Mouse (Mus musculus): ENCODE measurements at regions not wholly inside any gene's neighbourhood (a gene's known extent, or its start where the extent isn't known, plus 50 kb on each side); places are given as distances from the start of the nearest gene placed in this dataset.
A peak's percentile ranks its signal among the peaks of the same experiment; 100 is the strongest.
"Not testable (repeated sequence)": the region's sequence is repeated elsewhere in the genome, so short reads cannot be mapped to it uniquely, and the experiment has no call there.

GRCm38 (mm10) chrX:97141170-97142085, 69.0 kb downstream of the Pgr15l start:
- 0 out of 2 replicates have a peak overlapping the region, but pooled peaks have one; percentile 11 for H3K4me3 ChIP-seq (replicated peaks; ENCODE audit: low read length)
- H3K36me3 ChIP-seq (ENCODE audit: control insufficient read depth, insufficient read depth, low read length); H3K4me1 ChIP-seq (ENCODE audit: control insufficient read depth, insufficient read depth, low read length); H3K9me3 ChIP-seq (replicated peaks; ENCODE audit: control insufficient read depth, low read length); ATAC-seq (ENCODE audit: insufficient read depth, low FRiP score); H3K27me3 ChIP-seq (ENCODE audit: control insufficient read depth, insufficient read depth, low read length); H3K27ac ChIP-seq (ENCODE audit: low read length); H3K9ac ChIP-seq (ENCODE audit: low read length): not testable (repeated sequence)
- peak overlapping the region; percentile 21; the same call in 1 of the 2 replicates for H3K4me2 ChIP-seq (ENCODE audit: low read depth, low read length)
- 45% methylated on average over 14 of the region's 27 CpGs for WGBS

- Histone ChIP-seq H3K9ac (ENCODE audit: low read length) (no peak overlapping the region), H3K27me3 (ENCODE audit: control insufficient read depth, insufficient read depth, low read length) (no peaks in the 10 kb centered on the region), H3K4me2 (ENCODE audit: low read depth, low read length) (peak overlapping the region; percentile 21; the same call in 1 of the 2 replicates), H3K4me3 (replicated peaks; ENCODE audit: low read length) (0 out of 2 replicates have a peak overlapping the region, but pooled peaks have one; percentile 11), H3K9me3 (replicated peaks; ENCODE audit: control insufficient read depth, low read length) (no peaks in the 10 kb centered on the region), H3K27ac (ENCODE audit: low read length) (no peak overlapping the region), H3K4me1 (ENCODE audit: control insufficient read depth, insufficient read depth, low read length) (no peaks in the 10 kb centered on the region), H3K36me3 (ENCODE audit: control insufficient read depth, insufficient read depth, low read length) (no peaks in the 10 kb centered on the region)
- no peak for ATAC-seq (ENCODE audit: insufficient read depth, low FRiP score)
These were observed 69.8 kb downstream of the Pgr15l start for GRCm38 (mm10) chrX:97142237-97142636.

- Histone ChIP-seq H3K36me3 (ENCODE audit: control insufficient read depth, insufficient read depth, low read length) (no peaks in the 10 kb centered on the region), H3K9ac (ENCODE audit: low read length) (no peak overlapping the region), H3K4me2 (ENCODE audit: low read depth, low read length) (no peak overlapping the region), H3K27me3 (ENCODE audit: control insufficient read depth, insufficient read depth, low read length) (no peaks in the 10 kb centered on the region), H3K27ac (ENCODE audit: low read length) (no peak overlapping the region), H3K4me3 (replicated peaks; ENCODE audit: low read length) (no peak overlapping the region), H3K4me1 (ENCODE audit: control insufficient read depth, insufficient read depth, low read length) (no peaks in the 10 kb centered on the region), H3K9me3 (replicated peaks; ENCODE audit: control insufficient read depth, low read length) (no peaks in the 10 kb centered on the region)
- WGBS, result 88% methylated on average over 2 of the region's 2 CpGs
- no peak for ATAC-seq (ENCODE audit: insufficient read depth, low FRiP score)
These were observed 83.8 kb downstream of the Pgr15l start for GRCm38 (mm10) chrX:97156155-97156554.

Measured in stomach, embryonic 16.5 days (tissue).